Mouse (Mus musculus) 3T3-L1 (cell line): ENCODE results near the gene P4hb.
"Not testable (repeated sequence)": the region's sequence is repeated elsewhere in the genome, so short reads cannot be mapped to it uniquely, and the experiment has no call there.

Source experiments
- DNase-seq: peaks from one replicate; pipeline ENCODE4 v3.0.0-alpha.2; 2015; ENCODE audit warnings: low read depth, low spot score

The P4hb gene

DNA sequence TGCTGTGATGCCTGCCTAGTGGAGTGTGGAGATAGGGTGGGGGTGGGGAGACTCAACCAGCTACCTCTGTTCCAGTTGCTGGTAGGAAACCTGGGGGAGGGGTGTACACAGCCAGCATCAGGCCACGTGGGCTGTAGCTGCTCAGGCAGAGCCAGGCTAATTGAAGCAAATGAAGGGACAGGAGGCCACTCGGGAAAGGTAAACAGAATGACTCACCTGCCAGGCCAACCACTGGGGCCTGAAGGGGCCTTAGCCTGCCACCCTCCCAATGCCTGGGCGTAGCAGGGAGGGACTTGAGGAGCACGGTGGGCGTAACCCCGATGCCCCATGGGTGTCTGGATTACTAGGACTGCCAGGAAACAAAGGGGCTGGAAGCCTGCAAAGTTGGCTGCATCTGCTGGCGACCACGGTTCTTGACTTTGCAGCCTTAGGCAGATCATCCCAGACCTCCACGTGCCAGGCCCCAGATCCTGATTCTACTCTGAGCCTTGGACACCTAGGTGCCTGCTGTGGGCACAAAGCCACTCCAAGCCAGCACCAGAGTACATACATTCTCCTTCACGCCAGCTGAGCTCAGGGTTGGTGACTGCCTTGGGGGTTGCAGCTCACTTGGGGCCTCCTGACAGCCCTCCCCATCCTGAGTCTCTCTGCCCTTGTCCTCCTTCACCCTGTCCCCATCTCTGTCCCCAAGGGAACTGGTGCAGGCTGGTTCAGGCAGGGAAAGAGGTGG is 33.6 kb downstream of the P4hb start:
- DNase-seq: no peak

DNA sequence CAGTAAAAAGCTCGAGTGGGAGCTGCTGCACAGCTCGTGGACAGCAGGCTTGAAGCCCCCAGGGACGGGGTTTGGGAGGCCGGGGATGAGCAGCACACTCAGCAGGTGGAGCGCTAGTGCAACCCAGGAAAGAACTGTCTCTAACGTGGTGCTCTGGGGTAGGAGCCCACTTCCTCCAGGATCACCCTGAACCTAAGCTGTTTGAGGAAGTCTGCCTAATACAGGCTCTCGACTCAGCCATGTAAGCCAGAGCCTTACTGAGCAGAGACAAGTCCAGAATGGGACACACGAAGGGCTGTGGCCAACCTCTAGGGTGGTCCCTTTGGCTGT is 34.1 kb downstream of the P4hb start:
- no peak for DNase-seq

DNA sequence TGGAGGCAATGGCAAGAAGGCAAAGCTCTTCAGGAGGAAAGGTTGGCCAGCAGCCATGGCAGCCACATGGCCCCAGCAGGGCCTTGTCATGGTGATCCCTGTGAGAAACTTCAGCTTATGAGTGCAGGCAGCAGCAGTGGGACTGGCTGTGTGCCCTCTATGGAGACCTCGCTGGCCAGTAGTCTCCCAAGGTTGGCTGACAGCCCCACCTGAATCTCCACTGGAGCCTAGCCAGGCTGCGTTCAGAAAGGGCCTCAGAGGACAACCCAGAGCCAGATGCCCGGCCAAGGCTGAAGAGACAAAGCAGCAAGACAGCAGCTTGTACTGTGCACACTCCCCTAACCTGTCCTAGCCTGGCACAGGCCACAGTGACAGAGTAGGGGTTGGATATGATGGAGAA is 34.6 kb downstream of the P4hb start:
- DNase-seq: peak; percentile 47

DNA sequence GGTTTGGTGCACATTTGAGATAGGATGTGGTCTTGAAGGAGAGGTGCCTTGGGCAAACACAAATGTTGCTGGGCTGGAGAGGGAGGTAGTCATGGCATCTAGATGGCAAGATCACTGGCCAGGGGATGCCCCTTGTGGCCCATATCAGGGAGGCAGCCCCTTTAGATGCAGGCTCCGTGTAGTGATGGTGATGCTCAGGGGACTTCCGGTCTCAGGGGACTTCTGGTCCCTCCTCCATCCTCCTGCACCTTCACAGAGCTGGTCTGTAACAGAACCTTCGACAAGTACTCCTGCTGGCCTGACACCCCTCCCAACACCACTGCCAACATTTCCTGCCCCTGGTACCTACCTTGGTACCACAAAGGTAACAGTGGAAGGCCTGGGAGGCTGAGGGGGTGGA is 37.2 kb downstream of the P4hb start:
- no peak for DNase-seq

DNA sequence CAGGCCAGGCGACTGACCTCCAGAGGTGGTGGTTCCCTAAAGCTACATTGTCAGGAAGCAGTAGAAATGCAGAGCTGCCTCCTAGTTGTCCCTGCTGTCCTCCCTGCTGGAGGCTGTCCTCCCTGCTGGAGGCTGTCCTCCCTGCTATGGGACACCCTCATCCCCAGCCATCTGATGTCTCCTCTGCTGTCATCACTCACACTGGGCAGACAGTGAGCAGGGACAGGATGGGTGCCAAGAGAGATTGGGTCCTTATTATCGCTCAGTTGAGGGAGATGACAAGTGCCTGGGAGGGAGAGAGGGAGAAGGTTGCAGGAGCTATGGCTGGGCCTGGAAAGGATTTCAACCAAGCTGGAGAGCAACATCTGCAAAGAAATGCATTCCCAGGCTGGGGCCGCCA is 37.9 kb downstream of the P4hb start:
- DNase-seq: no peak

DNA sequence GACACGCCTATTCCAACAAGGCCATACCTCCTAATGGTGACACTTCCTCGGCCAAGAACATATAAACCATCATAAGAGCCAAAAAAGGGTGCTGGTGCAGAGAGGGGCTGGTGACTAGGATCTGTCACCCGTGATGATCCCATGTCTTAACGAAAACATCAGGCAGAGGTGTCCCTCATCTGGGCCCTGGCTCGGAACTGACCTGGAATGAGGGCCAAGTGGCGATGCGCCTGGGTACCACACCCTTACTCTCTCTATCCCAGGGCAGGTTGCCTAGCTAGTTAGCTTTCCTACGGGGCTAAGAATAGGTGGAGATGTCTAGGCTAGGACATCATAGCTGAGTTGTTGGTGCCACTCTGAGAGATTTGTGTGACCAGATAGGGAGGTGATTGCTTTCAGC is 39.0 kb downstream of the P4hb start:
- no peak for DNase-seq

DNA sequence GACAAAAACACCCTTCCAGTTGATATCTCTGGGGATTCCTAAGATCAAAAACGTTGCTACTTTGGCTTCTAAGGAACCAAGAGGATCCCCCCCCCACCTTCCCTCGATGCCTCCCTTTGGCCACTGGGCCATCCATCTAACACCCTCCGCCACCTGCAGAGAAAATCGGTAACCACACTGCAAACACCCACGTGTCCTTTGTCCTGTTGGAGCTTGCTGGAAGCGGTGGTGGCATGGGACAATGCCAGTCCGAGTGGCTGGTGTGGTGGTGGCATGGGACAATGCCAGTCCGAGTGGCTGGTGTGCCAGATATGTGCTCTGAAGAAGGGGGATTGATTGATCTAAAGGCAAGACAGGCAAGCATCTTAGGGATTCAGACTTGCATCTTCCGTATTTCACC is 41.4 kb downstream of the P4hb start:
- DNase-seq: no peak

DNA sequence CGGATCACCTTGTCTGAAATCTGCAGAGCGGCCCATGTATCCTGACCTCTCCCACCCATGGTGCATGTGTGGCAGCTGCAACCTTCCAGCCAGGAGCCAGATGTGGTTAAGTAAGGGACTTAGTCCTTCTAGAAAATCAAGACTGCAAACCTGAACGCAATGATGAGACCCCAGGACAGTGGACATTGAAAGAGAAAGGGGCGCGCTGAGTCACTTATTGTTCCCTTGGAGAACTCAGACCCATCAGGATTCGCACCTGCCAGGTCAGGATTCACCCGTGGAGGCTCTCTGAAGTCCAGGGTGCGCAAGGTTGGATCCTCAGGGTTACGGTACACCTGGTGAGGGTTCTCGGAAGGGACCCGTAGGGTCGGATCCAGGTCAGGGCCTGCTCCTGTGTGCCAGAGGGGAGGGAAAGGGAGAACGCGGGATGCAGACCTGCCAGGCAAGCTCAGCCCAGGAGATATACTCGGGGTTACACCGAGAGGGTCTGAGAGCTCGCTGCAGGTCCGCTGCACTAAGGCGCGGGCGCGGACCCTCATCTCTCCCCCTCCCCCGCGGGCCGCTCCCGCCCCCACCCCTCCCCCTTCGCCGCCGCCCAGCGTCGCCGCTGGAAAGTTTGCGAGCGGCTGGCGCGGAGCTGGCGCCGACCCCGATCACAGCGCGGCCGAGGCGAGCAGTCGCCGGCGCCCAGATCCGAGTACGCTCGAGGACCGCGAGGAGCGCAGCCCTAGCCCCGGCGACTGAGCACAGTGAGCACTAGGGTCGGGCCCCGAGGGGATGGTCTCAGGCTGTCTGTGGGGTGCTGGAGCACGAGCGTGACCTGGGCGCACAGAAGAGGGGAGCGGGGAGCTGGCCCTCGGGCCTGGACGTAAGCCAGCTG is 42.7 kb downstream of the P4hb start, which contains the start of gene Gcgr:
Gene Gcgr, plus strand, starts transcription at position 615 of the 880 bp plus-strand sequence.
- DNase-seq: no peak

DNA sequence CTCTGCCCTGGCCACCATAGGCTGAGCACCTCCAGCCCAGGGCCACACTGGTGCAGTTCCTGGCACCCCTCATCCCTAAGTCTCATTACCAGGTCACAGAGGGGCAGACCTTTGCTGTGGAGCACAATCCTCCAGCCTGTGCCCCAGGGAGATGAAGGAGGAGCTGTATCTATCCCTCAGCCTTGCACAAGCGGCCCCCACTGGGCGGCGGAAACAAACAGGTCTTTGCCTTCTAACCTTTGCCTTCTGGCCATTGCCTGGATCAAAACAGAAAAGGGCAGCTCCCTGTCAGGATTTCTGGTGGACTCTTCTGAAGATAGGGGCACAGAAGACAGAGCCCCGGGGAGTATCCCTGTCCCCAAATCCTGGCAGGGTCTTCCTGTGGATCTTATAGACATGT is 44.1 kb downstream of the P4hb start:
- no peak for DNase-seq

DNA sequence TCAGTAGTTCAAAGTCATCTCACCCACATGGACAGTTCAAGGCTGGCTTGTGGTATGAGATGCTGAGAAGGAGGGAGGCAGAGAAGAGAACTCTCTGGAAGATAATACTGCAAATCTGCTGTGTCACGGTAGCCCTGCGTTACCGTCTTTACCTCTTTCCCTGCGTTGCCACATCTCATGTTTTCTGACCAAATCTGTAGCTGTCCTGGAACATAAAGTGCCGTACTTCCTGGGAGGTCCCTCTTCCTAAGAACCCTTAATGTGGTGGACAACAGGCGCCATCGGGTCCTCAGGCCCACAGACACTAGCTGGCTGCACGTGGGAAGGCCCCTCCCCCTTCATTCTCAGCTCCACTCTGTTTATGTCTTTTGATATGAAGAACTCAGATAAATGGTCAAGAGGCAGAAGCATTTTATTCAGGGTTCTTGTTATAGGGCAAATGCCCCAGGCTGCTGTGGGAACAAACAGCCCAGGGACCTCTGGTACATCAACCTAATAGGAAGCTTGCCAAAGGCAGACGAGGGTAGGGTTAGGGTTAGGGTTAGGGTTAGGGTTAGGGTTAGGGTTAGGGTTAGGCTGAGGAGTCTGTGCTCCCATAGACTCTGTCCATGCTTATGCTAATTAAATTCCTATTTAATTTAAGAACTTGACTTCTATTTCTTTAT is 45.2 kb downstream of the P4hb start:
- no peak for DNase-seq

DNA sequence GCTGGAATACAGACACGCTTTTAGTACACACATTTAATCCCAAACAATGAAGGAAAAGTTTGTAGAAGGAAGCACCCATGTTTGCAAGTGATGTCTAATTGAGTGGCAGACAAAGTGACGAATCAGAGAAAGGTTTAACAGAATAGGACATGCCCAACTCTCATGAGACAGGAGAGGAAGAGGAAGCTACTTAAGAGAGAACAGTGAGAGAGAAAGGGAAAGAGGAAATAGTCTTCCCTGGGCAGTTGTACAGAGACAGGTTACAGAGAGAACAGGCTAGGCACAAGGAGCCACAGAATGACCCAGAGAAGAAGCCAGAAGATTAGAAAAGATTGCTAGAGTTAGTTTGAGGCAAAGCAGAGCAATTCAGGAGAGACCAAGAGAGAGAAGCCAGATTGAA is 47.1 kb downstream of the P4hb start:
- peak; percentile 42 for DNase-seq

DNA sequence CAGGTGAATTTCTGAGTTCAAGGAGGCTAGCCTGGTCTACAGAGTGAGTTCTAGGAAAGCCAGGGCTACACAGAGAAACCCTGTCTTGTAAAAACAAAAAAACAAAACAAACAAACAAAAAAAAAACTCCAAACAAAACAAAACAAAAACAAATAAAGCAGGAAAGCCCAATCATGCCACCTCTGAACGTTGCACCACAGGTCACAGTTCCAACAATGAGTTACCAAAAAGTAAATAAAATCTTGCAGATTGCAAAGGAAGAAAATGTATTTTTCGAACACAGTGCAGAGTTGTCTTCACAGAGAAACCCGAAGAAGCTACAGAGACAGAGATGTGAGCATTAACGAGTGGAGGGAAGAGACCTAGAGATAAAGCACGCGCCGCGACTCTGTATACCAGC is 50.5 kb downstream of the P4hb start:
- no peak for DNase-seq

DNA sequence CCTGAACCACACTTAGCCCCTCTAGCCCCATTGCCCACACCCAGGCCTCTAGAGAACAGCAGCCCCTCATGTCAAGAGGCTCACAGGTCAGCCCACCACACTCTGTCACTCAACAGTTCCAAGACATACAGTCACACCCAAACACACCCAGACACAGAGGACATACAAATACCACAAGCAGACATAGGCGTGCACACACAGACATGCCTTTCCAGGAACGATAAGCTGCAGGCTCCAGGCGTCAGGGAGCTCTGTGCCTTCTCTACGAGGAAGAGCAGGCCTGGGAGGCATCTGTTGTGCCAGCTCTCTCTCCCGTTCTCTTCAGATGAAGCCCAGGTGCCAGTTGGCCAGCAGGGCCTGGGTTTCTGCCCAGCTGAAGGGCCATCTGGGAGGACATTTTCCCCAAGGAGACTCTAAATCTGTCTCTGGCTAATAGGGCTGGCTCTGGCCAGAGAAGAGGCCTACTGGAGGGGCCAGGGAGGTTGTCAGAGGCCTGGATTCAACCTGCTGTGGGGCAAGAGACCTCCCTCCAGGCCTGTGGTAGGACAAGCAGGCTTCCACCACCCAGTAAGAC is 52.0 kb downstream of the P4hb start:
- no peak for DNase-seq

DNA sequence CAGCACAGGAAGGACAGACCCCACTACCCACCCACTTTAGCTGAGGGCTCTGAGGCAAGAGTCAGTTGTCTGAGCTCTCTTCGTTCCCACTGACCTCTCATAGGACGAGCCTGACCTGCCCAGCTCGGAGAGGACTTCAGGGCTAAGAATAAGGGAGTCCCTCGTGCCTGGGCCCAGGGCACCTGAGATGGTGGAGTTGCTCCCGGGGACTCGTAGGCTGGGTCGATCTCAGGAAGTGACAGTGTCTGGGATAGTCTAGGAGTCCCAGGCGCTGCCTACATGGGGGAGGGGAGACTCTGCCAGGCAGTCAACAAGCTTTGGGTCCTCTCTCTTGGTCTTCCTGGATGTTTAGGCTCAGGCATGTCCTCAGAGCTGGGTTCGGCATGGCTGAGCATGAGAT is 52.6 kb downstream of the P4hb start:
- no peak for DNase-seq

DNA sequence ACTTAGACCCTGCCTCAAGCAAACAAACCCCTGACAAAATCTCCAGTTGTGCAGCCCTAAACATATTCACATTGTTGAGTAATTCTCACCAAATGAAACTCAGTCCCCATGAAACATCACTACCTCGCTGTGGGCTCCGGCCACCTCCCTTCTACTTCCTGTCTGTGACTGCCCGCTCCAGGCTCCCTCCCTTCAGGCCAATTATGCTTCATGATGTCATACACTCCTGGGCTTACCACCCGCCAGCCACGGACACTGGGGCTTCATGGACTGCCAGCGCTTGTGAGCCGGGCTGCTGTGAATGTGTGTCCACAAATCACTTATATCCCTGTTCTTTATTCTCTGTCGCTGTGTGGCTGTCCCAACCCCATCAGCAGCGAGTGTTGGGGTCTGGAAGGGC is 53.3 kb downstream of the P4hb start:
- peak; percentile 49 for DNase-seq

DNA sequence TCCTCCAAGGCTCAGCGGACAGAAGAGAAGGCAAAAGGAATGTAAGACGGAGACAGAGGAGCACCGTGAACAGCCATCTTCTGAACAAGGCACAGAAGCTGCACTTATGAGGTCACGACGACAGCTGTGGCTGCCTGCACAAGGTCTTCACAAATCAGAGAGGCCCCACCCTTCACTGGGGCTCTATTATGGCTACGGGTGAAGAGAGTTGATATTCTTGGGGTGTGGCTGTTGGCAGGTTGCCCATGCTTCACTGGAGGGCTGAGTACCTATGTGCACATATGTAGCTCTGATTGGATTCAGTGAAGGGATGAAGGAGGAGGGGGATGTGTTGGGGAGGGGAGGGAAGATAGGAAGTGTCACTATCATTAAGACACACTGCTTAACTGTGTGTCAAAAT is 54.5 kb downstream of the P4hb start:
- DNase-seq: no peak

DNA sequence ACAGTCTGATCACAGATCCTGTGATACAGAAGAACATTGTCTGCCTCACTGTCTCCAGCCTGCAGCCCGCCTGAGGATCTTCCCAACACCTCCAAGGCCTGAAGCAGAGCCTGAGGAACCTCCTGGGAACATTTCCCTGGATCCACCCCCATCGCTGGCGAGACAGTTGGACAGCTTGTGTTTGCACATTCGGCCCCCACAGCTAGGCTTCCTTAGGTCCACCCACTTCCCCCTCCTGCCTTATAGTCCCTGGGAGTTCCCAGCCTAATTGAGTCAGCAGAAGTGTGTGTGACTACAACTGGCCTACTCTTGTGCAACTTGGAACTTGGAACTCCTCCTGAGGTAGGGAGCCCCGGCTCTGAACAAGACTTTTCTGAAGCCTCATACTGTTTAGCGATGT is 55.0 kb downstream of the P4hb start:
- DNase-seq: peak; percentile 52

DNA sequence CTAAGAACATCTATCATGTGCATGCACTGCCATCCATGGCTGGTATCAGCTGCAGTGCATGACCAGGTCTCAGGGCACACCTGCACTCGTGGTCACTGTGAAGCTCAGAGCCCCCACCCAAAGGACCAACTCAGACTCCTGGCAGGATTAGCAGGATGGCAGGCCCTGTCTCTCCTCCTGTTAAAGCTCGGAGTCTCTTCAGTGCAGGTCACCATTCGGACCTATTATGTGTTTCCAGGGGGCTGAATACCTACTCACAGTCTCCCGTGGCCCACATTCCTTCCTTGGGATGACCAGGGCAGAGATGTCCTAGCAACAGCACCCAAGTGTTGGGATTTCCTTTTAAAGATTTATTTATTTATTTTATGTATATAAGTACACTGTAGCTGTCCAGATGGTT is 55.9 kb downstream of the P4hb start:
- DNase-seq: no peak

DNA sequence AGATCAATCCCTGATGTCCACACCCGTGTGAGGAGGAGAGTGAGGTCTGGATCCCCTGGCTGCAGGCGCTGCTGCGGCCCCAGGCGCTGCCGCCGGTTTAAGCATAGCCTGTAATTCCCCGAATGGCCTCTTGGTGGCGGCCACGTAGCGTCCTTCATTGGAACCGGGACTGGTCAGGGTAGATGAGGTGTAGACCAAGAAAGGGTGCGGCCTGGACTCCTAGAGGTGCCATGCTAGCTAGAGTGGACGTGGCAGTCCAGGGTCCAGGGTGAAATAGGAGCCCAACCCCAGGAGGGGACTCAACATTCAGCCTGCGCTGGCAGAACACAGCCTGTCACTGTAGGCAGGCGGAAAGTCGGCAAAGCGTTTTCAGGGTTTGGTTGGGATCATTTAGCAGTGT is 57.4 kb downstream of the P4hb start:
- peak; percentile 86 for DNase-seq

DNA sequence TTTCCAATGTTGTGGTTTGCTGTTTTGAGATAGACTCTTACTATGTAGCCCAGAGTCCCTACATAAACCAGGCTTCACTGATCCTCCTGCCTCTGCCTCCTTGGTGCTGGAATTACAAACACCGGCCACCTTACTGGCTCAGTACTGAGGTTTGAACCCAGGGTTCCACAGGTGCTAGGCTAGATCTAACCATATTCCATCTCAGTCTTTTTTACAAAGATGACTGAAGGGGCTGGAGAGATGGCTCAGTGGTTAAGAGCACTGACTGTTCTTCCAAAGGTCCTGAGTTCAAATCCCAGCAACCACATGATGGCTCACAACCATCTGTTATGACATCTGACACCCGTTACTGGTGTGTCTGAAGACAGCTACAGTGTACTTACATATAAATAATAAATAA is 58.8 kb downstream of the P4hb start:
- DNase-seq: not testable (repeated sequence)

DNA sequence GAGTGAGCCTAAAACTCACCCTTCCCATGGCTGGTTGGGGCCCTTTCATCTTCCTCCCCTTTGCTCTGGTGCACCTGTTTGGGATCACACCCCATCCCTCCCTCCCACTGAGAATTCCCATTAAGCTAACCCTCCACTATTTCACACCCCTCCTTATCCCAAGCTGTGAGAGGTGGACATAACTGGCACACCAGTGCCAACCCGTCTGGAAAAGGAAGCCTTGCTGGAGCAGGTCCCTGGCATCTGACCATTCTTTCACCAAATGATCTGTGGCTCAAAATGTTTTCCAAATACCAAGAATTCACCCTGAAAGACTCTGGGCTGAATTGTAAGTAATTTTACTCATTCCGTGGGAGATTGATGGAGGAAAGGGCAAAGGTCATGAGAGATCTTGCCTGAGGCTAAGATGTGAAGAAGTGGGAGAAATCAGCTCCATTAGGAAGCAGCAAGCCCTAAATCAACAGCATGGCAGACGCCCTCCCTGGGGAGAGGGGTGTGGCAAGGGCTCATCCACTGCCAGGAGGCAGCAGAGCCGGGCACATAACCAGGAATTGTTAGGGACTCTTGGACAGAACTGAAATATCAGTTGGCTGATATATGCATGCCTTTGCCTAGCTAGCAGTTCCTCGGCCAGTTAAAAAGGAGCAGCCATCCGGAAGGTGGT is 60.1 kb downstream of the P4hb start:
- peak; percentile 98 for DNase-seq
